Comparison of ENCODE assay signal across 9 mouse cellular contexts in the genomic region with DNA sequence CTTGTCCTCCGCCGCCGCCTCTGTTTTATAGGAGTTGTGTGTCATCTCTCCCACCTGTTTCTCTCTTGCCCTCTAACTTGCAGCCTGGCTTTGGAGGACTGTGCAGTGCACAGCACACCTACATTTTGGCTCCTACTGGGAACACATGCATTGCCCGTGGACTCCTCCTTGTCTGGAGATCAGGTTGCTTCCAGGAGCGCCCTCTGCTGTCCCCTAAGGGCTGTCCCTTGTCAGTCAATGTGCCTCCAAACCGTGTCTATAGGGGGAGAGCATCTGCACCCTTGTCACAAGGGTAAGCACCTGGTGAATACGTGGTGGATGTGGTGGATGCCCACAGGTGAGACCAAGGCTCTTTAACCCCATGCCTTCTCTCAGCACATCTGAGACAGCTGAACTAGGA. TPM values are rescaled to one million over a fixed set of nuclear protein-coding genes. Genes with fewer than 3 reads are reported as not detected.
DNase-seq lines count a peak whose midpoint lies in the region; ATAC-seq and TF ChIP-seq lines count a peak whose summit lies in the region.
"Had no signal": no experiment of that assay in that cellular context is flagged by ENCODE, and none has a peak within 500 bp of the region (broad histone marks: within the 10 kb centered on the region; RNA-seq: fewer than 3 reads in every experiment).

No protein-coding gene starts in this region.

- TF ChIP-seq CTCF in liver, embryonic 14.5 days (IDR thresholded peaks at IDR 0.05; ENCODE audit: low read depth), result peak; percentile 96

- no peak overlapping the region for H3K4me2 ChIP-seq in liver, embryonic 14.5 days (ENCODE audit: low read depth)

- TF ChIP-seq EP300 in liver, embryonic 14.5 days (IDR thresholded peaks at IDR 0.05; ENCODE audit: low read depth), result no peak

- peak; percentile 68 for DNase-seq in heart, postnatal 4 days
- DNase-seq in heart, adult 8-10 months (ENCODE audit: low spot score), result no peak
- peak; percentile 64 for DNase-seq in A20 (ENCODE audit: low read depth, low spot score)
- peak; percentile 76 for DNase-seq in R1 (ENCODE audit: low read depth, low spot score)
- peak; percentile 61 to 79 for DNase-seq in cerebellum, postnatal 25 days
- peak; percentile 33 to 52 (median 36) for DNase-seq in liver, embryonic 14.5 days (ENCODE audit: low read depth in 3 of 3, low spot score in 3 of 3)
- peak; percentile 58 for DNase-seq in splenic B cell, adult 2 months (ENCODE audit: low read depth, low spot score)
- no peak for DNase-seq in ovary, postnatal 14 days (ENCODE audit: low spot score)

- no peak overlapping the region for H3K27ac ChIP-seq in liver, embryonic 14.5 days

- no peak for ATAC-seq in liver, embryonic 14.5 days (ENCODE audit: insufficient read depth)

- H3K9ac ChIP-seq in liver, embryonic 14.5 days (replicated peaks), result no peak overlapping the region

- peaks cover 71% of the 10 kb centered on the region for H3K27me3 ChIP-seq in liver, embryonic 14.5 days (ENCODE audit: control insufficient read depth, insufficient read depth, low read length)
- H3K27me3 ChIP-seq in splenic B cell, adult 2 months (ENCODE audit: control insufficient read depth, insufficient read depth, low read length, poor library complexity, severe bottlenecking), result no peaks in the 10 kb centered on the region

- no peaks in the 10 kb centered on the region for H3K4me1 ChIP-seq in liver, embryonic 14.5 days (replicated peaks; ENCODE audit: control insufficient read depth in 2 of 2, insufficient read depth in 2 of 2, low read length in 1 of 2)

- H3K9me3 ChIP-seq in liver, embryonic 14.5 days (ENCODE audit: control insufficient read depth, low read length), result no peaks in the 10 kb centered on the region

- no peak overlapping the region for H3K4me3 ChIP-seq in liver, embryonic 14.5 days (ENCODE audit: insufficient read depth in 1 of 2, low read depth in 2 of 2, low read length in 2 of 2)
- H3K4me3 ChIP-seq: erythroblast, embryonic 14.5 days had no signal

- WGBS in liver, embryonic 14.5 days (ENCODE audit: insufficient replicate concordance), result 16% methylated on average over 7 of the region's 7 CpGs

- H3K36me3 ChIP-seq in liver, embryonic 14.5 days (replicated peaks; ENCODE audit: control insufficient read depth, insufficient read depth, low read depth), result no peaks in the 10 kb centered on the region
- no peaks in the 10 kb centered on the region for H3K36me3 ChIP-seq in splenic B cell, adult 2 months (ENCODE audit: control insufficient read depth, insufficient read depth, low read length, poor library complexity, severe bottlenecking)

RNA-seq across cellular contexts. Expression of a gene that starts 3.1 kb away (rescaled TPM):
- not detected for total RNA-seq in heart, postnatal 4 days (2021)
- not detected for total RNA-seq in heart, adult 8-10 months (2022)
- 0.01 and 0.03 TPM in 2 replicates for polyA plus RNA-seq in liver, embryonic 14.5 days (2012; rRNA removed)
- polyA plus RNA-seq in liver, embryonic 14.5 days (2014; fragmentation: Nextera tagmentation; extraction: Ambion mirVana), result not detected in 2 replicates

RNA-seq across cellular contexts. Expression of a gene that starts 13.1 kb away (rescaled TPM):
- total RNA-seq in heart, postnatal 4 days (2021), result 1 to 10 TPM; 5.6 to 5.7 TPM
- 1 to 10 TPM; 4.3 to 4.9 (median 4.6) TPM for total RNA-seq in heart, adult 8-10 months (2022)
- polyA plus RNA-seq in liver, embryonic 14.5 days (2012; rRNA removed), result 0.08 and 0.12 TPM in 2 replicates
- polyA plus RNA-seq in liver, embryonic 14.5 days (2014; fragmentation: Nextera tagmentation; extraction: Ambion mirVana), result 0.04 and 0.08 TPM in 2 replicates
- polyA plus RNA-seq: erythroblast, embryonic 14.5 days had no signal

Comparison
In these comparisons a context has a peak if more than half of its experiments do, and no peak if none do; other contexts are left out.
1. DNase-seq: peak in heart, postnatal 4 days (single experiment), A20 (single experiment), R1 (single experiment), cerebellum, postnatal 25 days (2 of 2), liver, embryonic 14.5 days (3 of 3) and splenic B cell, adult 2 months (single experiment); none in heart, adult 8-10 months (single experiment) and ovary, postnatal 14 days (single experiment).